Mouse (Mus musculus) liver, embryonic 16.5 days (tissue): Measurements from ENCODE around the gene Cemip2. TPM values are rescaled to one million over a fixed set of nuclear protein-coding genes. Genes with fewer than 3 reads are reported as not detected.
"Not testable (repeated sequence)": the region's sequence is repeated elsewhere in the genome, so short reads cannot be mapped to it uniquely, and the experiment has no call there.

Source experiments
- ATAC-seq: fragments of 200-750 bp; cut with Nextera tagmentation; 2 replicates; pipeline ENCODE4 v1.8.0; 2017; ENCODE audit warnings: low read depth, mild to moderate bottlenecking, moderate number of reproducible peaks, moderate library complexity
- H3K27ac ChIP-seq: fragments of 300-500 bp; sonication (generic); 2 replicates; pipeline ENCODE4 v1.5.1; 2014; ENCODE audit warnings: mild to moderate bottlenecking, low read length
- H3K27me3 ChIP-seq: fragments of 300-500 bp; sonication (generic); 2 replicates; pipeline ENCODE4 v1.6.1; 2014; ENCODE audit warnings: low read depth, low read length, mixed read lengths; ENCODE audit not compliant: control insufficient read depth, insufficient read depth
- H3K36me3 ChIP-seq: fragments of 300-500 bp; sonication (generic); 2 replicates; pipeline ENCODE4 v1.6.1; 2014; ENCODE audit warnings: mild to moderate bottlenecking; ENCODE audit not compliant: control insufficient read depth, insufficient read depth
- H3K4me1 ChIP-seq: fragments of 300-500 bp; sonication (generic); 2 replicates; pipeline ENCODE4 v1.6.1; 2014; ENCODE audit warnings: low read depth, low read length, mixed read lengths; ENCODE audit not compliant: control insufficient read depth
- H3K4me2 ChIP-seq: fragments of 300-500 bp; sonication (generic); 2 replicates; pipeline ENCODE4 v1.6.1; 2014; ENCODE audit warnings: low read depth, low read length, mixed read lengths
- H3K4me3 ChIP-seq: fragments of 300-500 bp; sonication (generic); 2 replicates; pipeline ENCODE4 v1.5.1; 2014; ENCODE audit warnings: low read depth, mild to moderate bottlenecking, low read length
- H3K9ac ChIP-seq: fragments of 300-500 bp; sonication (generic); 2 replicates; pipeline ENCODE4 v1.6.1; 2014; ENCODE audit warnings: low read depth, low read length
- H3K9me3 ChIP-seq: fragments of 300-500 bp; sonication (generic); replicated peaks from 2 replicates; pipeline ENCODE4 v1.6.1; 2016; ENCODE audit warnings: low read length; ENCODE audit not compliant: control insufficient read depth
- WGBS: fragments of 180-500 bp; shearing (Covaris S2); extraction: QIAGEN DNeasy Blood & Tissue Kit; methylation state at CpG from one replicate; pipeline ENCODE4 v1.1.7; 2014; ENCODE audit not compliant: insufficient replicate concordance; 5-methylcytosine and 5-hydroxymethylcytosine counted together
- polyA plus RNA-seq: library from polyadenylated mRNA; unstranded; fragments of >200 nt; fragmentation: Nextera tagmentation; extraction: Ambion mirVana; gene quantifications from 2 replicates; pipeline ENCODE4 v1.2.1, GENCODE M21; 2015

The Cemip2 gene
- polyA plus RNA-seq, 1 experiment from 2014 or later = 8.7 TPM

DNA sequence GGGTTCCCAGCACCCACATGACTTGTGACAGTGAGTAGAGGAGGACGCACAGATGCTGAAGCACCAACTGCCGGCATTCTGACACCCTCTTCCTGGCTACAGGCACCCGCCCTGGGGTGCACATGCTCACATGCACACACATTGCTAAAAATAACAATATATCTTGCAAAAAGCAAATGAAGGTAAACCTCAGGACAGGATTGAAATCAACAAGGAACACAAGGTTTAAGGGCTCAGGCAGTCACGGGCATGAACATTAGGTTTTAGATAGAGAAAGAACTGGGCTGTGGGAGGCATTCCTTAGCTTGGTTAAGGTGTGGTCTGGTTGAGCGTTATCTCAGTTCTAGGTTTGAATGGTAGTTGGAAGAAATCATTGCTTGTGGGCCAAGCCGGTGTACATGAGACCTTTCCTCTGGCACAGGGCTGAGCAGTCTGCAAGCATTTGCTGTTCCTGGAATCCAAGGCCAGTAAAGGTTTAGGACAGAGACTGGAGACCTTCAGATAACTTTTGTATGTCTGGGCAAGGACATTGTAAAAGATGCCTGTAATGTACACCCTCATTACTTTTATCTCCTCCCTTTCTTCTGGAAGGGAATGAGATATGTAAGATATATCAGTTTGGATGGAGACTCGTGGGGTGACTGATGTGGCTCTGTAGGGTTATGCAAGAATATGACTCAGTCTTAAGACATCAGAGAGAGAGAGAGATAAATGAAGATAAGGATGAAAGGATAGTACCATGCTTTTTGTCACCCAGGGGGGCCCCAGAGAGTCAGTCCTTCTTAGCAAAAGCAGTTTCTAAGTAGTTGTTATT, 87.3 kb downstream of the Cemip2 start:
- no peaks in the 10 kb centered on the region for H3K27me3 ChIP-seq
- WGBS = 40% methylated on average over 7 of the region's 7 CpGs
- no peak overlapping the region for H3K4me2 ChIP-seq
- no peak overlapping the region for H3K9ac ChIP-seq
- H3K27ac ChIP-seq = no peak overlapping the region
- no peaks in the 10 kb centered on the region for H3K36me3 ChIP-seq
- no peaks in the 10 kb centered on the region for H3K9me3 ChIP-seq
- H3K4me1 ChIP-seq = no peaks in the 10 kb centered on the region
- no peak overlapping the region for H3K4me3 ChIP-seq
- ATAC-seq = no peak

GRCm38 (mm10) chr19:21866094-21866493, 88.0 kb downstream of the Cemip2 start:
- no peak overlapping the region for H3K4me3 ChIP-seq
- no peaks in the 10 kb centered on the region for H3K27me3 ChIP-seq
- ATAC-seq = no peak
- H3K4me1 ChIP-seq = no peaks in the 10 kb centered on the region
- no peaks in the 10 kb centered on the region for H3K36me3 ChIP-seq
- no peak overlapping the region for H3K4me2 ChIP-seq
- H3K9me3 ChIP-seq = no peaks in the 10 kb centered on the region
- no peak overlapping the region for H3K9ac ChIP-seq
- no peak overlapping the region for H3K27ac ChIP-seq

- H3K9me3 ChIP-seq, H3K4me1 ChIP-seq, ATAC-seq, H3K27me3 ChIP-seq, H3K9ac ChIP-seq, H3K4me3 ChIP-seq, H3K4me2 ChIP-seq, H3K27ac ChIP-seq, H3K36me3 ChIP-seq: not testable (repeated sequence)
- WGBS = 60% methylated on average over 4 of the region's 4 CpGs
Observed at GRCm38 (mm10) chr19:21866756-21867155, 88.6 kb downstream of the Cemip2 start.

DNA sequence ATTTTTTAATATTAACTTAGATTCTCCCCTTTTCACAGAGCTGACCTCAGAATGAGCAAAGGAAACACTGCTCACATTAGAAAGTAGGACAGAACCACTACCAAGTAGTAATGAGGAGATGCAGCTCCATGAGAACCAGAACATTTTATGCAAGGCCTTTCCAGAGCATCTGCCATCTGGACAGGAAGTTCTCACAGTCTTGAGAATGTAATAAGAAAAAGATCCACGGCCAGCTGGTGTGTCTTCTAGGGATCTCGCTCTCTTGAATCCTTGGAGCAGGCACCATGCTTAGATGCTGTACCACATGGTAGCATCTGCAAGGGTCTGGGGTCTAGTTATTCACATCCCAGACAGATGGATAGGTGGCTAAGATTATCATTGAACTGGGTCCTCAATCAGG, 90.3 kb downstream of the Cemip2 start:
- Histone ChIP-seq H3K4me3 (no peak overlapping the region), H3K27me3 (no peaks in the 10 kb centered on the region), H3K27ac (no peak overlapping the region), H3K9me3 (no peaks in the 10 kb centered on the region), H3K4me2 (no peak overlapping the region), H3K9ac (no peak overlapping the region), H3K4me1 (no peaks in the 10 kb centered on the region), H3K36me3 (no peaks in the 10 kb centered on the region)
- ATAC-seq = no peak
- WGBS = 53% methylated on average over 2 of the region's 2 CpGs

DNA sequence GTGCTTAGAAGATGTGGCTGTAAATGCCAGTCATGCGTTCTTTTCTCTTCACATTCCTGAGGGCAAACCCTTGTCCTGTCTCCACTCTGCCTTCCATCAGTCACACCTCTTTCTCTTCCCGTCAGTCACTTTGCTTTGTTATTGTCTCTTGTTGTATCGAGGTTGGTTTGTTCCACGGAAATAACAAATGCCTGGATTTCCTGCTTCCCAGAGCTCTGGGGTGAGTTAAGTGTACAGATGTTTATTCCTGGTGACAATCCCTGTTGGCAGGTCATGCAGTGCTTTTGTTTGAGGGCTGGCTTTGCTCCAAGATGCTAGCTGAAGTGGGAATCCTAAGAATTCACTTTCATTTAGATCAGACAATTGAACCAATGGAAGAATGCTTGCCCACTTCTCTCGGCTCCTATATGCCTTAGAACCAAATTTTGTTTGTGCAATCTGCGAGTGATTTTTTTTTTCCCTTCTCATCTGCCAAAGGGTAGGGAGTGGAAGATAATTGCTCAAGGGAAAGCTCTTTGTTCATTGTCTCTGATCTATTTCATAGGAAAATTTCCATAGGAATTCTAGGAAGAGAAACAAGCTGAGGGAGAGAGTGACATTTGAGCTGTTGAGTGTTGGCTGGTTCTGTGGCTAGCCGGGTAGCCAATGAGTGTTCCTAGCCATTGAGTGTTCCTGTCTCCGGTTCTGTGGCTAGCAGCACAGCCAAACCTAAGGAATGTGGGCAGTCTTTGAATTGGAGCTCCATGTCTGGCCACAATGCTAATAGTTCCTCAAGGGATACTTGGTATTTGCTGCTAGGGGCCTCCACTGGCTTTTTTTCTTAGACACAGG, 104.2 kb downstream of the Cemip2 start:
- Histone ChIP-seq H3K27ac (no peak overlapping the region), H3K4me2 (no peak overlapping the region), H3K4me3 (no peak overlapping the region), H3K4me1 (no peaks in the 10 kb centered on the region), H3K9ac (no peak overlapping the region), H3K36me3 (no peaks in the 10 kb centered on the region), H3K27me3 (no peaks in the 10 kb centered on the region), H3K9me3 (no peaks in the 10 kb centered on the region)
- ATAC-seq = no peak
- WGBS = 49% methylated on average over 8 of the region's 8 CpGs

- no peaks in the 10 kb centered on the region for H3K27me3 ChIP-seq
- no peaks in the 10 kb centered on the region for H3K36me3 ChIP-seq
- H3K4me3 ChIP-seq = no peak overlapping the region
- H3K4me1 ChIP-seq = no peaks in the 10 kb centered on the region
- WGBS = 29% methylated on average over 3 of the region's 3 CpGs
- H3K27ac ChIP-seq = no peak overlapping the region
- no peak overlapping the region for H3K9ac ChIP-seq
- ATAC-seq = no peak
- no peak overlapping the region for H3K4me2 ChIP-seq
- H3K9me3 ChIP-seq = no peaks in the 10 kb centered on the region
Observed at GRCm38 (mm10) chr19:21883053-21883452, 104.9 kb downstream of the Cemip2 start.

- H3K4me3 ChIP-seq = no peak overlapping the region
- H3K27ac ChIP-seq = no peak overlapping the region
- no peak overlapping the region for H3K4me2 ChIP-seq
- H3K9ac ChIP-seq = no peak overlapping the region
- no peak for ATAC-seq
- no peaks in the 10 kb centered on the region for H3K9me3 ChIP-seq
- H3K27me3 ChIP-seq = no peaks in the 10 kb centered on the region
- H3K4me1 ChIP-seq = no peaks in the 10 kb centered on the region
- H3K36me3 ChIP-seq = no peaks in the 10 kb centered on the region
- 50% methylated on average over 2 of the region's 2 CpGs for WGBS
Observed at GRCm38 (mm10) chr19:21883922-21884321, 105.8 kb downstream of the Cemip2 start.

DNA sequence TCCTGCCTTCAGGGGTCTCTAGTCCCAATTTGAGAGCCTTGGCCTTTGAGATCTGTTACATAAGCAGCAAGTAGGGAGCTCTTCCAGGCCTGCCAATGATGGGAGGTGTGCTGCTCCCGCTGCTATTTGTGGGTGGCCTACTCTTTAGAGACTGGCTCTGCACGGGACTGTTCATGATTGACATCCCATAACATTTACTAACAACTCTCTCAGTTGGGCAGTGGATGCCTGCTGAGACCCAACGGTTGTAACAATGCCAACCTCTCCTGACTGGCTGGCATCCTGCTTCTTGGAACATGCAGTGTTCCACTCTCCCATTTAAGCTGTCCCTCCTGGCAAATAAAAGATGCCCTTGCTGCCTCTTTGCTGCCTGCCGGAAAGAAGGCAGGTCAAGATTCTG, 106.2 kb downstream of the Cemip2 start:
- no peaks in the 10 kb centered on the region for H3K36me3 ChIP-seq
- no peak overlapping the region for H3K9ac ChIP-seq
- no peak overlapping the region for H3K27ac ChIP-seq
- no peaks in the 10 kb centered on the region for H3K27me3 ChIP-seq
- H3K9me3 ChIP-seq = no peaks in the 10 kb centered on the region
- H3K4me1 ChIP-seq = no peaks in the 10 kb centered on the region
- no peak for ATAC-seq
- H3K4me2 ChIP-seq = no peak overlapping the region
- no peak overlapping the region for H3K4me3 ChIP-seq
- 68% methylated on average over 4 of the region's 4 CpGs for WGBS

- Histone ChIP-seq H3K4me2 (no peak overlapping the region), H3K4me3 (no peak overlapping the region), H3K27ac (no peak overlapping the region), H3K27me3 (no peaks in the 10 kb centered on the region), H3K9ac (no peak overlapping the region), H3K36me3 (no peaks in the 10 kb centered on the region), H3K4me1 (no peaks in the 10 kb centered on the region), H3K9me3 (no peaks in the 10 kb centered on the region)
- ATAC-seq = peak; percentile 24; the same call in 1 of the 2 replicates
- WGBS = 29% methylated on average over 4 of the region's 4 CpGs
Observed at GRCm38 (mm10) chr19:21886166-21886657, 108.1 kb downstream of the Cemip2 start.
